10 mouse cellular contexts compared by ENCODE assay signal in the genomic region with DNA sequence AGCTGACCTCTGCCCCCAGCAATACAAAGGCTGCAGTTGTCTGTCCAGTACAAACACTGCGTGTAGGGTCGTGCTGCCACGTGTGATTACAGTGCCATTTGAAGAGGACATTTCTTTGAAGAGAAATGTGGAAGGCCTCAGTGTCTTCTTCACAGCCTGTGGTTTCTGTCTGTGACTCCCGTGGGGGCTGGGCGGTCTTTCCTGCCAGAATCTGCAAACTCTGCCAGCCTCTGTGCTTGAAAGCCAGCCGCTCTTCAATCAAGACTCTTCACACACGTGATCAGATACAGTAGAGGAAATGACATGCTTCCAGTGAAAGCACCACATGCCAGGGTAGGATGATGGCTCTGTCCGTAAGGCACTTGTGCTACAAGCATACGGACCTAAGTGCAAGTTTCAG. TPM values are rescaled to one million over a fixed set of nuclear protein-coding genes. Genes with fewer than 3 reads are reported as not detected.
DNase-seq lines count a peak whose midpoint lies in the region; ATAC-seq lines count a peak whose summit lies in the region.
"Had no signal": no experiment of that assay in that cellular context is flagged by ENCODE, and none has a peak within 500 bp of the region (broad histone marks: within the 10 kb centered on the region; RNA-seq: fewer than 3 reads in every experiment).

No protein-coding gene starts in this region.

- H3K9ac ChIP-seq in embryonic facial prominence, embryonic 14.5 days (ENCODE audit: low read depth, low read length): no peak overlapping the region
- H3K9ac ChIP-seq in hindbrain, embryonic 13.5 days: no peak overlapping the region

- no peak overlapping the region for H3K4me3 ChIP-seq in embryonic facial prominence, embryonic 14.5 days (ENCODE audit: low read depth, low read length)
- H3K4me3 ChIP-seq in embryonic facial prominence, embryonic 10.5 days: no peak overlapping the region
- H3K4me3 ChIP-seq in hindbrain, embryonic 13.5 days: no peak overlapping the region
- H3K4me3 ChIP-seq: left cerebral cortex, adult 2 months had no signal

- H3K4me1 ChIP-seq in embryonic facial prominence, embryonic 14.5 days (ENCODE audit: control insufficient read depth, insufficient read depth, low read length): no peaks in the 10 kb centered on the region
- peaks cover 7% of the 10 kb centered on the region for H3K4me1 ChIP-seq in embryonic facial prominence, embryonic 10.5 days
- peaks cover 12% of the 10 kb centered on the region for H3K4me1 ChIP-seq in hindbrain, embryonic 13.5 days (replicated peaks)

- 36% methylated on average over 9 of the region's 9 CpGs for WGBS in embryonic facial prominence, embryonic 14.5 days
- WGBS in embryonic facial prominence, embryonic 10.5 days: 51% methylated on average over 9 of the region's 9 CpGs
- 58% methylated on average over 9 of the region's 9 CpGs for WGBS in hindbrain, embryonic 13.5 days

- H3K27me3 ChIP-seq in embryonic facial prominence, embryonic 14.5 days (replicated peaks; ENCODE audit: control insufficient read depth, insufficient read depth, low read length): no peaks in the 10 kb centered on the region
- H3K27me3 ChIP-seq in embryonic facial prominence, embryonic 10.5 days (replicated peaks; ENCODE audit: low read depth, poor library complexity, severe bottlenecking): no peaks in the 10 kb centered on the region; the same call in none of the 2 replicates
- no peaks in the 10 kb centered on the region for H3K27me3 ChIP-seq in hindbrain, embryonic 13.5 days

- no peak overlapping the region for H3K4me2 ChIP-seq in embryonic facial prominence, embryonic 14.5 days (ENCODE audit: low read depth, low read length)
- H3K4me2 ChIP-seq in hindbrain, embryonic 13.5 days: no peak overlapping the region

- DNase-seq in embryonic facial prominence, embryonic 14.5 days (ENCODE audit: low spot score): peak; percentile 39
- no peak for DNase-seq in embryonic facial prominence, embryonic 10.5 days (ENCODE audit: low spot score)
- peak; percentile 36 for DNase-seq in spleen, adult 12 weeks (ENCODE audit: low spot score)
- no peak for DNase-seq in spleen, postnatal 4 days (ENCODE audit: low spot score in 2 of 2)
- DNase-seq in natural killer cell, adult 2 months (ENCODE audit: low spot score in 2 of 2): peak; percentile 78 to 84
- DNase-seq in urinary bladder, postnatal 25 days (ENCODE audit: low spot score): no peak
- DNase-seq in cerebellum, postnatal 36 days: no peak

- ATAC-seq in embryonic facial prominence, embryonic 14.5 days (ENCODE audit: low read depth): no peak
- no peak for ATAC-seq in hindbrain, embryonic 13.5 days (ENCODE audit: low FRiP score)
- ATAC-seq: hindbrain, embryonic 16.5 days had no signal

- no peak overlapping the region for H3K27ac ChIP-seq in embryonic facial prominence, embryonic 14.5 days (replicated peaks; ENCODE audit: low read depth, low read length)
- H3K27ac ChIP-seq in embryonic facial prominence, embryonic 10.5 days (replicated peaks): no peak overlapping the region
- no peak overlapping the region for H3K27ac ChIP-seq in hindbrain, embryonic 13.5 days
- H3K27ac ChIP-seq: left cerebral cortex, adult 2 months had no signal

- H3K36me3 ChIP-seq in embryonic facial prominence, embryonic 14.5 days (ENCODE audit: control insufficient read depth, insufficient read depth, low read length): no peaks in the 10 kb centered on the region
- no peaks in the 10 kb centered on the region for H3K36me3 ChIP-seq in embryonic facial prominence, embryonic 10.5 days (replicated peaks)
- no peaks in the 10 kb centered on the region for H3K36me3 ChIP-seq in hindbrain, embryonic 13.5 days

- H3K9me3 ChIP-seq in embryonic facial prominence, embryonic 14.5 days (ENCODE audit: control insufficient read depth, low read length): no peaks in the 10 kb centered on the region
- no peaks in the 10 kb centered on the region for H3K9me3 ChIP-seq in embryonic facial prominence, embryonic 10.5 days
- no peaks in the 10 kb centered on the region for H3K9me3 ChIP-seq in hindbrain, embryonic 13.5 days

RNA-seq across cellular contexts. Expression of a gene that starts 7.4 kb away (rescaled TPM):
- polyA plus RNA-seq in embryonic facial prominence, embryonic 14.5 days (2014; fragmentation: Nextera tagmentation; extraction: Ambion mirVana): 11.1 and 11.7 TPM in 2 replicates
- polyA plus RNA-seq in embryonic facial prominence, embryonic 10.5 days (2016; fragmentation: Nextera tagmentation; extraction: Ambion mirVana): 6.8 and 7.8 TPM in 2 replicates
- polyA plus RNA-seq in hindbrain, embryonic 13.5 days (2015; fragmentation: Nextera tagmentation; extraction: Ambion mirVana): 10.5 and 10.9 TPM in 2 replicates

RNA-seq across cellular contexts. Expression of a gene that starts 45.6 kb away (rescaled TPM):
- polyA plus RNA-seq in embryonic facial prominence, embryonic 14.5 days (2014; fragmentation: Nextera tagmentation; extraction: Ambion mirVana): 53.3 and 57.3 TPM in 2 replicates
- polyA plus RNA-seq in embryonic facial prominence, embryonic 10.5 days (2016; fragmentation: Nextera tagmentation; extraction: Ambion mirVana): 61.5 and 75.2 TPM in 2 replicates
- 113 and 116 TPM in 2 replicates for polyA plus RNA-seq in hindbrain, embryonic 13.5 days (2015; fragmentation: Nextera tagmentation; extraction: Ambion mirVana)

Comparison
In these comparisons a context has a peak if more than half of its experiments do, and no peak if none do; other contexts are left out.
1. DNase-seq: peak in embryonic facial prominence, embryonic 14.5 days (single experiment), spleen, adult 12 weeks (single experiment) and natural killer cell, adult 2 months (2 of 2); none in embryonic facial prominence, embryonic 10.5 days (single experiment), spleen, postnatal 4 days (0 of 2), urinary bladder, postnatal 25 days (single experiment) and cerebellum, postnatal 36 days (0 of 2).